Mouse (Mus musculus) bone marrow macrophage, adult 2 months (primary cell): ENCODE results near the gene Clp1.

Experiments
- CTCF ChIP-seq: IDR thresholded peaks from 2 replicates; pipeline ENCODE4 v1.5.1; 2012; ENCODE audit warnings: low read depth, mild to moderate bottlenecking, low read length, moderate library complexity
- POLR2A ChIP-seq: IDR thresholded peaks from 2 replicates; pipeline ENCODE4 v1.6.1; 2012; ENCODE audit warnings: mild to moderate bottlenecking, low read depth, low read length, borderline replicate concordance

DNA sequence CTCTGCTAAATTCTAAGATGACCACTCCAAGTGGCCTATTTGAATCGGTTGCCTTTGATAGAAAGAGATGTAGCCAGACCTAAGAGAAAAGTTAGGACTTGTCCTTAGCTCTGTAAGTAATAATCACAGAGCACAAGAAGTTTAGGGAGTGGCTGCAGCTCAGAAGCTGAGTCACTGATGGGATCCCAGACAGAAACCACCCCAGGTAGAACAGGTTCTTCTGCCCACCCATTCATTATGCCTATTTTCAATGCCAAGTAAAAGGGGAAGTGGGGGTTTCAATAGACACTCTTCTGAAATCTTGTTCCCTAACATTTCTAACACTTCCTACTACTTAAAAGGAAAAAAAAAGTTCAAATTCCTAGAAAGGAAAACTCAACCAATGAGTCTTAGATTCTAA is 21.9 kb downstream of the Clp1 start:
- TF ChIP-seq CTCF (no peak), POLR2A (no peak)
